Mouse (Mus musculus) small intestine, adult 2 months (tissue): ENCODE data around the gene Trpc1. TPM values are rescaled to one million over a fixed set of nuclear protein-coding genes. Genes with fewer than 3 reads are reported as not detected.

Source experiments
- H3K27ac ChIP-seq: fragments of 200-500 bp; 2 replicates; pipeline ENCODE4 v1.5.1; 2012; ENCODE audit warnings: low read depth, low read length, control low read depth, inconsistent platforms; ENCODE audit not compliant: insufficient read depth
- H3K27me3 ChIP-seq: fragments of 200-500 bp; 2 replicates; pipeline ENCODE4 v1.6.1; 2012; ENCODE audit warnings: mild to moderate bottlenecking, moderate library complexity, low read length, inconsistent platforms; ENCODE audit not compliant: control insufficient read depth, insufficient read depth
- H3K36me3 ChIP-seq: fragments of 200-500 bp; 2 replicates; pipeline ENCODE4 v1.6.1; 2012; ENCODE audit warnings: mild to moderate bottlenecking, low read length, control low read depth, inconsistent platforms; ENCODE audit not compliant: control insufficient read depth, insufficient read depth
- H3K4me1 ChIP-seq: fragments of 200-500 bp; 2 replicates; pipeline ENCODE4 v1.6.1; 2012; ENCODE audit warnings: low read length, inconsistent platforms, mixed read lengths; ENCODE audit not compliant: control insufficient read depth, insufficient read depth, insufficient read length
- H3K4me3 ChIP-seq: fragments of 200-500 bp; 2 replicates; pipeline ENCODE4 v1.5.1; 2012; ENCODE audit warnings: low read depth, mild to moderate bottlenecking, control low read depth, inconsistent platforms, low read length, moderate library complexity
- CTCF ChIP-seq: fragments of 200-500 bp; IDR thresholded peaks from 2 replicates; pipeline ENCODE4 v1.5.1; 2012; ENCODE audit warnings: low read depth, mild to moderate bottlenecking, control low read depth, inconsistent platforms, low read length, moderate library complexity, mixed read lengths; ENCODE audit not compliant: insufficient replicate concordance, insufficient read length; ENCODE audit errors: extremely low read depth
- POLR2A ChIP-seq: fragments of 200-500 bp; IDR thresholded peaks from 2 replicates; pipeline ENCODE4 v1.6.1; 2012; ENCODE audit warnings: low read depth, mild to moderate bottlenecking, control low read depth, inconsistent platforms, low read length, moderate library complexity
- WGBS: fragments of 180-500 bp; shearing (Covaris S2); methylation state at CpG from one replicate; pipeline ENCODE4 v1.1.7; 2018; 5-methylcytosine and 5-hydroxymethylcytosine counted together
- polyA plus RNA-seq: library from polyadenylated mRNA; depleted of rRNA; stranded (reverse); fragments of >200 nt; gene quantifications from 2 replicates; pipeline ENCODE4 v1.2.3, GENCODE M21; 2012; rRNA removed

Gene Trpc1
- polyA plus RNA-seq, result 1.7 and 2.2 TPM in 2 replicates

DNA sequence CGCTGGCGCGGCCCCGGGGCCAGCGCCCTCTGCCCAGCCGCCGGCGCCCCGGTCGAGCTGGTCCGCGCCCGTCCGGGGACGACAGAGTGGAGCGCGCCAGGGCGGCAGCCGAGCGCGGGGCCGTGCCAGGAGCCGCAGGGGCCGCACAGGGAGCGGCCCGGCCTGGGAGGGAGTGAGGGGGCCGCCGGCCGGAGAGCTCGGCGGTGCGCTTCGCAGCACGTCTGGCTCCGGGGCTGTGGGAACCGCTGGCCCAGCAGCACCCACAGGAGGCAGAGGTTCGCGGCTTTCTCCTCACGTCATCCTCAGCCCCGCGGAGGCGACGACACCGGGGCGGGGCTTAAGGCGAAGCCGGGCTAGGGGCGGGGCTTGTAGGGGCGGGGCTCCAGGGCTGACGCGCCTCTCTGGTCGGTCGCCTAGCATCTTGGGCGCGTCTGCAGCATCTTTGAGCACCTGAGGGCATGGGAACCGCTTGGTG, at the start of gene Trpc1:
TSS of gene Trpc1 (minus strand) at position 339 of the 475 bp plus-strand sequence.
- H3K27me3 ChIP-seq, result peaks cover 11% of the 10 kb centered on the region; the same call in 1 of the 2 replicates
- peaks cover 14% of the 10 kb centered on the region for H3K36me3 ChIP-seq
- TF ChIP-seq POLR2A (peak; percentile 52; the same call in 1 of the 2 replicates), CTCF (no peak)
- H3K27ac ChIP-seq, result no peak within 1 kb of the TSS
- WGBS, result under 1% methylated on average over 54 of the region's 56 CpGs
- H3K4me1 ChIP-seq, result peaks cover 4% of the 10 kb centered on the region; the same call in 1 of the 2 replicates
- H3K4me3 ChIP-seq, result peak within 1 kb of the TSS; percentile 80

DNA sequence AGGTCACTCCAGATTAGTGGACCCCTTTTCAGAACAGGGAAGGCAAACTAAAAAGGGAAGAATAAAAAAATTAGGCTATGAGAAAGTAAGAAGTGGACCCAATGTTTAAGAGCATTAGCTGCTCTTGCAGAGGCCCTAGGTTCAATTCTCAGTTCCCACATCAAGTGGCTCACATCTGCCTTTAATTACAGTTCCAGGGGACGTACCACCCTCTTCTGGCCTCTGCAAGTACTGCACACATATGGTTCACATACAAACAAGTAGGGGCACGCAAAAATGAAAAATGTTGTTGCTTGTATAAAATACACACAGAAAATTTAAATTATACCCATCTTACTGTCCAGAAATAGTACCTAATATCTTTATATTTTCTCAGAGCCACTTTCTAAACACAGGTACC, 46.1 kb upstream of the Trpc1 start:
- Histone ChIP-seq H3K27me3 (no peaks in the 10 kb centered on the region), H3K27ac (peak overlapping the region; percentile 100), H3K4me1 (peaks cover 8% of the 10 kb centered on the region), H3K36me3 (peaks cover 27% of the 10 kb centered on the region), H3K4me3 (no peak overlapping the region)
- WGBS, result 93% methylated on average over 2 of the region's 2 CpGs
- TF ChIP-seq CTCF (no peak), POLR2A (no peak)

DNA sequence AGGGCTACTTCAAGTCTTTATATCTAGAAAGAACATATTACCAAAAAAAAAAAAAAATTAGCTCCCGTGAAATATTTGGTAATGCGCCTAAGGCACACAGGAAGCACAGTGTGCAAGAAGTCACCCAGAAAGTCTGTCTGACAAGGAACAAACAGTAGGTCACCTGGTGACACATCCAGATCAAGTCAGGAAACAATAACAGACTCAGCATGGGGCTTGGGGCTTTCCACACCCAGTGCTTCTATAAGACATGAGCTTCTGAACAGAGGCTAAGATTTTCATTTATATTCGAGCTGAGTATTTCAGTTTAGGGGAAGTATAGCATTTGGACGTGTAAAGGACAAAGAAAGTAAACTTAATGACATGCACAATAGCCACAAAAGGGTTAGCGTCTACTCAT, 45.7 kb upstream of the Trpc1 start:
- Histone ChIP-seq H3K4me1 (peaks cover 5% of the 10 kb centered on the region), H3K27ac (peak overlapping the region; percentile 100), H3K27me3 (no peaks in the 10 kb centered on the region), H3K36me3 (peaks cover 28% of the 10 kb centered on the region), H3K4me3 (no peak overlapping the region)
- TF ChIP-seq CTCF (no peak), POLR2A (no peak)
- WGBS, result 43% methylated on average over 5 of the region's 5 CpGs

- H3K27me3 ChIP-seq, result no peaks in the 10 kb centered on the region
- peak overlapping the region; percentile 4; the same call in 1 of the 2 replicates for H3K4me3 ChIP-seq
- TF ChIP-seq CTCF (no peak), POLR2A (no peak)
- peak overlapping the region; percentile 100 for H3K27ac ChIP-seq
- peaks cover 5% of the 10 kb centered on the region for H3K4me1 ChIP-seq
- 31% methylated on average over 2 of the region's 2 CpGs for WGBS
- H3K36me3 ChIP-seq, result peaks cover 27% of the 10 kb centered on the region
These were observed 45.1 kb upstream of the Trpc1 start for GRCm38 (mm10) chr9:95795077-95795784.

- Histone ChIP-seq H3K36me3 (peaks cover 23% of the 10 kb centered on the region), H3K27me3 (no peaks in the 10 kb centered on the region), H3K4me3 (0 out of 2 replicates have a peak overlapping the region, but pooled peaks have one; percentile 25), H3K4me1 (peaks cover 5% of the 10 kb centered on the region), H3K27ac (peak overlapping the region; percentile 34; the same call in 1 of the 2 replicates)
- TF ChIP-seq CTCF (no peak), POLR2A (no peak)
- WGBS, result 33% methylated on average over 15 of the region's 15 CpGs
These were observed 44.0 kb upstream of the Trpc1 start for GRCm38 (mm10) chr9:95793986-95794744.

GRCm38 (mm10) chr9:95784888-95785511, 34.8 kb upstream of the Trpc1 start:
- H3K27ac ChIP-seq, result no peak overlapping the region
- H3K36me3 ChIP-seq, result peaks cover 72% of the 10 kb centered on the region
- H3K4me3 ChIP-seq, result no peak overlapping the region
- 94% methylated on average over 16 of the region's 16 CpGs for WGBS
- H3K4me1 ChIP-seq, result no peaks in the 10 kb centered on the region
- no peaks in the 10 kb centered on the region for H3K27me3 ChIP-seq
- no peak for TF ChIP-seq CTCF
- TF ChIP-seq POLR2A, result no peak

- Histone ChIP-seq H3K27ac (no peak overlapping the region), H3K4me1 (no peaks in the 10 kb centered on the region), H3K36me3 (peaks cover 73% of the 10 kb centered on the region), H3K4me3 (no peak overlapping the region), H3K27me3 (no peaks in the 10 kb centered on the region)
- WGBS, result 70% methylated on average over 17 of the region's 17 CpGs
- TF ChIP-seq CTCF (no peak), POLR2A (no peak)
These were observed 33.6 kb upstream of the Trpc1 start for GRCm38 (mm10) chr9:95783646-95784293.
